Mouse (Mus musculus) heart, adult 2 months (tissue): ENCODE results near the gene Ppm1n. TPM values are rescaled to one million over a fixed set of nuclear protein-coding genes. Genes with fewer than 3 reads are reported as not detected.

Experiments used
- DNase-seq, 2 experiments: peaks; one replicate each; pipeline ENCODE4 v3.0.0; 2021
- H3K27ac ChIP-seq: fragments of 200-600 bp; 2 replicates; pipeline ENCODE4 v1.8.1; 2022
- H3K27me3 ChIP-seq: fragments of 200-500 bp; 2 replicates; pipeline ENCODE4 v1.6.1; 2012; ENCODE audit warnings: mild to moderate bottlenecking, low read length, inconsistent platforms, mixed read lengths; ENCODE audit not compliant: control insufficient read depth, insufficient read depth
- H3K36me3 ChIP-seq: fragments of 200-500 bp; 2 replicates; pipeline ENCODE4 v1.6.1; 2012; ENCODE audit warnings: low read length, inconsistent platforms; ENCODE audit not compliant: control insufficient read depth, insufficient read depth
- H3K4me1 ChIP-seq: fragments of 200-500 bp; 2 replicates; pipeline ENCODE4 v1.6.1; 2011; ENCODE audit warnings: low read length; ENCODE audit not compliant: control insufficient read depth, insufficient read depth
- H3K4me3 ChIP-seq: fragments of 200-600 bp; 2 replicates; pipeline ENCODE4 v1.8.1; 2022
- H3K79me2 ChIP-seq: fragments of 200-500 bp; replicated peaks from 2 replicates; pipeline ENCODE4 v1.6.1; 2012; ENCODE audit warnings: mild to moderate bottlenecking, inconsistent platforms, low read length, moderate library complexity, mixed read lengths; ENCODE audit not compliant: control insufficient read depth, insufficient read depth
- H3K9ac ChIP-seq: fragments of 200-500 bp; 2 replicates; pipeline ENCODE4 v1.6.1; 2012; ENCODE audit warnings: low read depth, mild to moderate bottlenecking, control low read depth, inconsistent platforms, low read length, mixed read lengths
- CTCF ChIP-seq: fragments of 200-600 bp; IDR thresholded peaks from 2 replicates; pipeline ENCODE4 v1.8.1; 2022; ENCODE audit warnings: antibody characterized with exemption, mild to moderate bottlenecking, moderate library complexity
- EP300 ChIP-seq: fragments of 200-500 bp; IDR thresholded peaks from 2 replicates; pipeline ENCODE4 v1.6.1; 2011; ENCODE audit warnings: low read depth, low read length, control low read depth; ENCODE audit not compliant: insufficient read depth
- POLR2A ChIP-seq: fragments of 200-500 bp; IDR thresholded peaks from 2 replicates; pipeline ENCODE4 v1.6.1; 2011; ENCODE audit warnings: mild to moderate bottlenecking, low read depth, low read length, control low read depth; ENCODE audit not compliant: insufficient read depth
- WGBS: fragments of 180-500 bp; shearing (Covaris S2); methylation state at CpG from one replicate; pipeline ENCODE4 v1.1.7; 2018; 5-methylcytosine and 5-hydroxymethylcytosine counted together
- intact Hi-C: fragments of 180-260 bp; cut with DNase I; formaldehyde crosslinking; loops from one replicate; pipeline ENCODE4 v1.15.1; 2025
- polyA plus RNA-seq: library from polyadenylated mRNA; depleted of rRNA; stranded (reverse); fragments of >200 nt; gene quantifications from 2 replicates; pipeline ENCODE4 v1.2.3, GENCODE M21; 2012
- total RNA-seq, 2 experiments: library from RNA; stranded (reverse); gene quantifications; 2 replicates each; pipeline ENCODE4 v1.2.3; 2021

Ppm1n gene
- total and polyA plus RNA-seq, 3 experiments: 0.21 to 0.33 TPM; not detected in 1

DNA sequence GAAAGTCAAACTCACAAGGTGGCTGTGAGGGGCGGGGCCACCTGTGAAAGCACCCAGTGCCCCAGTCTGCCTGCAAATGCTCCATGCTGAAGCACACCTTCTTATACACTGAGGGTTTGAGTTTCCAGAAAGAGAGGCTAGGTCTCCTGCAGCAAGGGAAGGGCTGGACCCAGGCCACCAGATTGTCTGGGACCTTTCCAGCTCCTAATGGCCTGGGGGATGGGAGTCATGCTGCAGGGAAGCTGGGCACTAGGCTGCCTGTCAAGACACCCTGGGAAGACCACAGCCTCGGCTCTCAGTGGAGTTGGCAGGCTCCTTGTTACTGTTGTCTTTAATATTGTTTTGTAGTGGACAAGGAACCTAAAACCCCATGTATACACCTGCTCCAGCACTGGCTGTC is 43.5 kb downstream of the Ppm1n start:
- 52% methylated on average over 2 of the region's 2 CpGs for WGBS

DNA sequence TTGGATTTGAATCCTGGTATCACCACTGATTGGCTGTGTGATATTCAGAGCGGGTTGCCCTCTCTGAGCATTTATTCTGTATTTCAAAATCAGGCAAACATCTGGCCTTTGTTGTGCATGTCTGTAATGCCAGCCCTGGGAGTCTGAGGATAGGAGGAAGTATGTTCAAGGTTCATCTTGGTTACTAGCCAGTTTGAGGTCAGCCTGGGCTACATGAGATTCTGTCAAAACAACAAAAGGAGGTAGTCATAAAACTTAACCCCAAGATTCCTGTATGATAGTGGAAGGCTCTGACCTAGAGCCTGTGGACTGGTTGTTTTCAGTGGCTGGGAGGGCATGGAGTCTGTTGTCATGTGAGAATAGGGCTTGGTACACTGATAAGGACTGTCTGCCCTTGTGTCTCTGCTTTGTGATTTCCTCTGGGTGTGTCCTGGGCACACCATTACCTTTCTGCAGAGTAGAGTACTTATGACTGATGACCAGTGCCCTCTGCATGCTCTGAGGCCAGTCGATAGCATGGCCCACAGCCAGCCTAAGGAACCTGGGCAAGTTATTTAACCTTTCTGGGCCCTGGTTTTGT is 44.7 kb downstream of the Ppm1n start:
- Histone ChIP-seq H3K79me2 (peaks cover 6% of the 10 kb centered on the region), H3K27me3 (no peaks in the 10 kb centered on the region), H3K36me3 (no peaks in the 10 kb centered on the region), H3K4me3 (no peak overlapping the region), H3K4me1 (peaks cover 12% of the 10 kb centered on the region), H3K27ac (peak overlapping the region; percentile 91), H3K9ac (no peak overlapping the region)
- no peak for DNase-seq
- no peak for TF ChIP-seq EP300
- TF ChIP-seq CTCF: no peak
- TF ChIP-seq POLR2A: no peak
- intact Hi-C loops: no loop called here
- WGBS: 67% methylated on average over 2 of the region's 2 CpGs

More for the DNA sequence above, 43.5 kb downstream of the Ppm1n start:
- TF ChIP-seq POLR2A (no peak), EP300 (0 out of 2 replicates have a peak, but pooled peaks have one; percentile 24), CTCF (no peak)
- Histone ChIP-seq H3K4me3 (no peak overlapping the region), H3K9ac (peak overlapping the region; percentile 2), H3K79me2 (peaks cover 6% of the 10 kb centered on the region; the same call in 1 of the 2 replicates), H3K27ac (peak overlapping the region; percentile 91), H3K36me3 (no peaks in the 10 kb centered on the region), H3K27me3 (no peaks in the 10 kb centered on the region), H3K4me1 (peaks cover 11% of the 10 kb centered on the region)
- intact Hi-C loops: no loop called here
- DNase-seq: peak; percentile 51 to 59

DNA sequence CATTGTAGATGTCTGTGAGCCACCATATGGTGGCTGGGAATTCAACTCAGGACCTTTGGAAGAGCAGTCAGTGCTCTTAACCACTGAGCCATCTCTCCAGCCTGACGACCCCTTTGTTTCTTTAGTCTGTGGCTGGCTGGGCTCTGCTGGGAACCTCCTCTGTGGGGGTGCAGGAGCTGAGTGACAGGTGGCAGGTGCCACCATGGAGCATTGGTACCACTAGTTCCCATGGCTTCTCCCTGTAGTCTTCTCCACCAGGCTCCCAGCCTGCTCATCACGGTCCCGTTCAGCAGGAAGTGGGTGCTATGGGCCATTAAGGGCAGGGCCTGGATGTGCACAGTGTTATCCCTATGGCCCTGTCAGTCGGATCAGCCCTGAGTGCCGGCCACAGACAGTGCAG is 45.2 kb downstream of the Ppm1n start:
- WGBS: 55% methylated on average over 5 of the region's 5 CpGs
- no peak overlapping the region for H3K9ac ChIP-seq
- H3K4me3 ChIP-seq: no peak overlapping the region
- peaks cover 10% of the 10 kb centered on the region for H3K4me1 ChIP-seq
- intact Hi-C loops: no loop called here
- peak overlapping the region; percentile 91 for H3K27ac ChIP-seq
- no peak for TF ChIP-seq CTCF
- TF ChIP-seq EP300: no peak
- no peak for TF ChIP-seq POLR2A
- H3K79me2 ChIP-seq: peaks cover 6% of the 10 kb centered on the region
- no peaks in the 10 kb centered on the region for H3K27me3 ChIP-seq
- H3K36me3 ChIP-seq: no peaks in the 10 kb centered on the region
- no peak for DNase-seq

DNA sequence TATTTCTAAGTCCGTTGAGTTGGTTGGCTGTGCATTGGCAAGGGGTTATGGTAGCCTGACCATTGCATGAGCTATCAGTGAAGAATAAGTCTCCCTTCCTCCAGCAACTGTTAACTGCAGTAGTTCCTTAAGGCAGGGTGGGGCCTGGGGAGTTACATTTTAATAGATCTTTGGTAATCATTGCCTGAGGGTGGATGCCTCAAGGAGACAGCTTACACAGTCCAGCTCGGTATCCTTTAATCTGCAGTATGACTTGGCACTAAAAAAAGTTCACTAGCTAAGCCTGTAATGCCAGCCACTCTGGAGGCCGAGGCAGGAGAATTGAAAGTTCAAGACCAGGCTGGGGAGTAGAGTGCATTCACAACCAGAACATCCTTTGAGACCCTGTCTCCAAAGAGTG is 48.0 kb downstream of the Ppm1n start:
- TF ChIP-seq EP300 (no peak), POLR2A (no peak), CTCF (no peak)
- WGBS: 70% methylated on average over 3 of the region's 3 CpGs
- intact Hi-C loops: no loop called here
- Histone ChIP-seq H3K4me1 (peaks cover 11% of the 10 kb centered on the region; the same call in 1 of the 2 replicates), H3K27ac (peak overlapping the region; percentile 66), H3K27me3 (no peaks in the 10 kb centered on the region), H3K36me3 (no peaks in the 10 kb centered on the region), H3K4me3 (no peak overlapping the region), H3K9ac (no peak overlapping the region), H3K79me2 (peaks cover 5% of the 10 kb centered on the region)
- no peak for DNase-seq

DNA sequence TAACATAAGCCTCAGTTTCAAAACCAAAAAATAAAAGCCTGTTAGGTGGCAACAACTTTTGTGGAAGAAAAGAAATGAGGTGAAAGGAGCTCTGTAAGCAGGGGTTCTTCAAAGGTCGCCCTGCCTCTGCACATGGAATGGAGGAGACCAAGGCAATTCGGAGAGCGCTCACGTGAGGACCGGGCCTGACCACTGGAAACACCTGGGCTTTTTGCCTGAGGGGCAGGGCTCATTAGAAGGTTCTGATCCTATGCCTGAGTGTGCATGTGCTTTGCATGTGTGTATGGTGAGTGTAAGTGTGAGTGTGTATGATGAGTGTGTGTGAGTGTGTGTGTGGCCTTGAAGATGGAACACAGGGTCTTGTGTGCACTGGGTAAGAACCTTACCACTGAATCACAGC is 49.0 kb downstream of the Ppm1n start:
- WGBS: 89% methylated on average over 5 of the region's 5 CpGs
- Histone ChIP-seq H3K36me3 (no peaks in the 10 kb centered on the region), H3K27ac (no peak overlapping the region), H3K9ac (no peak overlapping the region), H3K27me3 (no peaks in the 10 kb centered on the region), H3K79me2 (peaks cover 5% of the 10 kb centered on the region), H3K4me1 (peaks cover 9% of the 10 kb centered on the region; the same call in 1 of the 2 replicates), H3K4me3 (no peak overlapping the region)
- intact Hi-C loops: no loop called here
- DNase-seq: no peak
- TF ChIP-seq EP300 (no peak), POLR2A (no peak), CTCF (no peak)

DNA sequence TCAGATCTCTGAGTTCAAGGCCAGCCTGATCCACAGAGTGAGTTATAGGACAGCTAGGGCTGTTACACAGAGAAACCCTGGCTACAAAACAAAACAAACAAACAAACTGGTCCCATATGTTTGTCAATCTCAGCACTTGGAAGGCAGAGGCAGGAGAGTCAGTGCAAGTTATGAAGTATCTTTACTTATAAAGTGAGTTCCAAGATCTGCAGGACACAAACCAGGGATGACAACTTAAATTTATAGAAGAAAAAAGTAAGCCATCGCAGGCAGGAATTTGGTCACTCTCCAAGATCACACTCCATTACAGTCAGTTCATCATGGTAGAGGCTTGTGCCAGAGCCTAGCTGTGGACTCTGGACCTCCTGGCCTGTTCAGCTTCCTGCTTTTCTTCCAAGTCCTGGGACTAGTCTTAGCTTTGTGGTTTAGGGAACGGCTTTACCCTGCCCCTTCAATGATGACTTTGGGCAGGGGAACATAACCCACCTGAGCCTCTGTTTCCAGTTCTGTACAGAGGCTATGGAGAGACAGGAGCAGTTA is 49.8 kb downstream of the Ppm1n start:
- Histone ChIP-seq H3K4me3 (no peak overlapping the region), H3K4me1 (peaks cover 11% of the 10 kb centered on the region; the same call in 1 of the 2 replicates), H3K27ac (0 out of 2 replicates have a peak overlapping the region, but pooled peaks have one; percentile 5), H3K27me3 (no peaks in the 10 kb centered on the region), H3K36me3 (no peaks in the 10 kb centered on the region; the same call in 1 of the 2 replicates), H3K79me2 (peaks cover 5% of the 10 kb centered on the region), H3K9ac (no peak overlapping the region)
- TF ChIP-seq POLR2A (no peak), EP300 (no peak), CTCF (no peak)
- 62% methylated on average over 2 of the region's 2 CpGs for WGBS
- intact Hi-C loops: no loop called here
- no peak for DNase-seq
